Mouse (Mus musculus): Measurements from ENCODE around the gene Cbx1.

DNA sequence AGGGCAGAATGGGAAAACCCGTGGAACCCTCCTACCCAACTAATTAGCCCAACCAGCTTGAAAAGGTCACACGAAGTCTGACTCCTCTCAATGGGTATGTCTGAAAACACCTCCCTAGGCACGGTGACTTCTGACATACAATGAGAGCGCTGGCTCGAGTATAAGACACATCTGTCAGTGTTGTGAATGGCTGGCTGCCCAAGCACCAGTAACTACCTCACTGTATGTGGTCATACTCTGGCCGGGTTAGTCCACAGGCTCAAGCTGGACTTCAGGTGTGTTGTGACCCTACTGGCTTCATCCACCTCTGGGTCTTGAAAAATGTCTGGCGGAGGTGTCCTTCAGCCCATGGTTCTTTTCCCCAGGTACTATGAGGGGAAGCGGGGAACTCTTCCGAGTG, 59.8 kb downstream of the Cbx1 start:
- no peak for TF ChIP-seq GATA1 (IDR thresholded peaks at IDR 0.05; ENCODE audit: low read length)
- no peak for TF ChIP-seq TAL1 (IDR thresholded peaks at IDR 0.05; ENCODE audit: low read length)

All from erythroblast, embryonic 14.5 days (primary cell).